Mouse (Mus musculus): ENCODE results near the gene Pdcd7. TPM values are rescaled to one million over a fixed set of nuclear protein-coding genes. Genes with fewer than 3 reads are reported as not detected.

The Pdcd7 gene
- total RNA-seq, 2 experiments from 2014 or later = 22.4 to 27.2 TPM

- DNase-seq (ENCODE audit: low spot score in 2 of 2) = no peak
Measured at GRCm38 (mm10) chr9:65353251-65353650, 7.3 kb downstream of the Pdcd7 start.

DNA sequence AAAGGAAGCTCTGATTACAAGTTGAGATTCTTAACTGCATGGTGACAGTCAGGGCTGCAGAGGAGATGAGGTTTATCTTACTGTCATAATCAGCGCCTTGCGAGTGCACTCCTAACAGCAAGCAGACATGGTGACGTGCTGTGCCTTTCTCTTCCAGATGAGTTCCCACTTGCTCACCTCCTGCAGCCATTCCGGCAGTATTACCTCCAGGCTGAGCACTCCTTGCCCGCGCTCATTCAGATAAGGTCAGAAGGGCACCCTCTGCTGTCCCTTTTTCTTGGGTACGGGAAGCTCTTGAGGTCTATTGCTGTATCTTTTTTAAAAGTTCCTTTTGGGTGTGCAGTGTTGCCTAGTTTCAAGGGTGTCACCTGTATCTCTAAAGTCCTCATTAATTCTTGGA, 10.7 kb downstream of the Pdcd7 start:
- DNase-seq (ENCODE audit: low spot score in 2 of 2) = no peak

- no peak for DNase-seq (ENCODE audit: low spot score in 2 of 2)
Measured at GRCm38 (mm10) chr9:65356971-65357370, 11.1 kb downstream of the Pdcd7 start.

GRCm38 (mm10) chr9:65358956-65359480, 13.1 kb downstream of the Pdcd7 start:
- DNase-seq (ENCODE audit: low spot score in 2 of 2) = no peak

GRCm38 (mm10) chr9:65360641-65361448, 14.9 kb downstream of the Pdcd7 start, which contains the start of gene Ubap1l:
TSS of gene Ubap1l (plus strand) at chr9:65361041.
- DNase-seq (ENCODE audit: low spot score in 2 of 2) = no peak

DNA sequence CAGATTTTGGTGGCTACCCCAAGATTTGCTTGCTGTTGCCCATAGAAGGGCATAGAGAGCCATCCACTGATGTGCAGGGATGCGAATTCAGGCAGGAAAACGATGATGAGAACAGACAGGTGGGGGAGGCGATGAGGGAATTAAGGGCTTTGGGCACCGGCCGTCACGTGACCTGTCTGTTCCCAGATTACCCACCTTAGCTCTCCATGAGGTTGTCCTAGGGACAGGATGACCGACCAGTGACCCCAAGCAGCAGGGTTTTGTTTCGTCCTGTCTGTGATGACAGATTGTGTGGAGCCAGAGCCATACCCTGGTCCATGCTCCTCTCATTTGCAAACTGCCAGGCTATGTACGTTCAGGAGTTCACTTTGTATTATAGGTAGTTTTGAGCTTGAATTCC, 17.8 kb downstream of the Pdcd7 start:
- DNase-seq (ENCODE audit: low spot score in 2 of 2) = no peak

- no peak for DNase-seq (ENCODE audit: low spot score in 2 of 2)
Measured at GRCm38 (mm10) chr9:65365721-65366120, 19.8 kb downstream of the Pdcd7 start.

- no peak for DNase-seq (ENCODE audit: low spot score in 2 of 2)
Measured at GRCm38 (mm10) chr9:65371756-65372155, 25.9 kb downstream of the Pdcd7 start.

DNA sequence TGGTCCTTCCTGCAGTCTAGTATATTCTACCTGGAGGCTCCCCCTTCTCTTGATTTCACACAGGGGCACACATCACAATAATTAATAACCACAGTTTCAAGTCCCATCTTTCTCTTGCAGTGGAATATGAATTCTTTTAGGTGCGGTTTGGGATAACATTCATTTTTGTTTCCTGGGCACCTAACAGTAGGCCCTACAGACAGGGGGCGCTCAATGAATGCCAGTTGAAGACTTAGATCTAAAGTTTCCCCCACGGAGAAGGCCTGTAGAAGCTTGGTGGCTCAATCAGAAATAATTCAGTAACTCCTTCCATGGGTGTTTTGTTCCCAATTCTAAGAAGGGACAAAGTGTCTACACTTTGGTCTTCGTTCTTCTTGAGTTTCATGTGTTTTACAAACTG, 26.5 kb downstream of the Pdcd7 start:
- no peak for DNase-seq (ENCODE audit: low spot score in 2 of 2)

DNA sequence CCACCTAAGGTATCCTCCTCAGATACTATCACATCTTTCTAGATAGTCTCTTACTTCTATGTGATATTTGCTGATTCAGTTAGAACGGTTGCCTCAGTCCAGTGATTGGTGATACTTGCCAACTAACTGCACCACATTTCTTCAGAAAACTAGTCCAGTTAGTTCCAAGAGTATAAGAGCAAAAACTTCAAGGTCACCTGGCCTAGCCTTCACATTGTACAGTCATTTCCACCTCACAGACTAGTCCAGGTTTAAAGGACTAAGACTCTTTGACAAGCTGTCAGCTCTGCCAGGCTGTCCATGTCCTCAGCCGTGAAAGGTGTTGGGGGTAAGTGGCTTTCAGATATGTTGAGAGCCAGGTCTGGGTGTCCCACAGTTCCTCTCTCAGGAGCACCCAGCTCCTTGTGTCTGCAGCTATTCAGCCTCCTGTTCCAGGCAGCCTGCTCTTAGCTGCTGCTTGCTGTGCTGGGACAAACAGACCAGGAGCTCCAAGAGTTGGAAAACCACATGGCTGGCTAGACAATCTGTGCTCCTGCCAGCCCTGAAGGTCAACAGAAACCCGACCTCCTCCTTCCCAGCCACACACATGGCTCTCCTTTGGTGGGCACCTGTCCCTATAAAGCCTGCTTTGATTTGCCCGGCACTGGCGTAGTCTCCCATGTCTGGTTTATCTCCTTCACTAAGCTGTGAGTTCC, 28.7 kb downstream of the Pdcd7 start:
- DNase-seq (ENCODE audit: low spot score in 2 of 2) = no peak

GRCm38 (mm10) chr9:65375163-65375934, 29.4 kb downstream of the Pdcd7 start:
- DNase-seq (ENCODE audit: low spot score in 2 of 2) = peak; percentile 32 to 47

- no peak for DNase-seq (ENCODE audit: low spot score in 2 of 2)
Measured at GRCm38 (mm10) chr9:65381017-65381590, 35.2 kb downstream of the Pdcd7 start.

DNA sequence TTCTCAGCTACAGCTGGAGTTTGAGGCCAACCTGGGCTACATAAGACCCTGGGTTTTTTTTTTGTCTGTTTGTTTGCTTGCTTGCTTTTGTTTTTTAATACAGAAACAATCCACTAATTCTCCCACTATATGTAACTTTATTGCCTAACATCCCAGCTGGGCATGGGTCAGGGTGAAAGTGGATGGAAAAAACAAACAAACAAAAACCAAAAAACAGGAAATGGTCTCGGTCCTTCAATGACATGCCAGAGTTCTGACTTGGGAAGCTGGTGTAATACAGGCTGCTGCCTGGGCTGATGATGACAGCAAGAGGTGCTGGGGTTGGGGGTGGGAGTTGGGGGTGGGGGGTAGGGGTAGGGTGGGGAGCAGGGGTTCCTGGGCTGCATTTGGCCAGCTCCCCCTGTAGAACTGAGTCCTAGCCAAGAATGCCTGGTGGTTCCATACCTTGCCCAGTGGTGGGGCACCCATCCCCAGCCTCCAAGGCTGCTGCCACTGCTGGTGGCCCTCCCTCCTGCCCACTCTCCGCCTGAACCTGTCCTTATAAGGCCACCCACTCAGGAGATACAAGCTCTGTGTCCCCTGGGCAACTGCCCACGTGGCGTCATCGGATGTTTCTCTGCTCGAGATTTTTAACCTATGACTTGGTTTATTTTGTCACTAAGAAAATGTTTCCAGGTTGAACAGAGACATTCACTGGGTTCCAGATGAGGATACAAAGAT, 36.3 kb downstream of the Pdcd7 start:
- no peak for DNase-seq (ENCODE audit: low spot score in 2 of 2)

DNA sequence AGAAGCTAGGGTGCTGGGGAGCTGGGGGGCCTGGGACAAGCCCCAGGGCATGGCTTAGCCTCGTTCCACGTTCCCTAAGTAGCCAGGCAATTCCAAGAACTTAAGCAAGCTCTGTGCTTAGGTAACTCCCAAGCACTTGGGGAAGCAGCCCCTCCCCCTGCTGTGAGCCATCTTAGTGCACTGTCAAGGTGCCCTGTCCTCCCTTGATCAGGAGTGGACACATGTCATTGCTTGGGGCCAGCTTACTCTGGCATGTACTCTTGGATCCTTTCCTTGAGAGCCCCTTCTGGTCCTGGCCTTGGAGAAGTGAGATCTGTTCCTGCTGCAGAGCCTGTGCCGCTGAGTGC, 36.8 kb downstream of the Pdcd7 start:
- DNase-seq (ENCODE audit: low spot score in 2 of 2) = no peak

DNA sequence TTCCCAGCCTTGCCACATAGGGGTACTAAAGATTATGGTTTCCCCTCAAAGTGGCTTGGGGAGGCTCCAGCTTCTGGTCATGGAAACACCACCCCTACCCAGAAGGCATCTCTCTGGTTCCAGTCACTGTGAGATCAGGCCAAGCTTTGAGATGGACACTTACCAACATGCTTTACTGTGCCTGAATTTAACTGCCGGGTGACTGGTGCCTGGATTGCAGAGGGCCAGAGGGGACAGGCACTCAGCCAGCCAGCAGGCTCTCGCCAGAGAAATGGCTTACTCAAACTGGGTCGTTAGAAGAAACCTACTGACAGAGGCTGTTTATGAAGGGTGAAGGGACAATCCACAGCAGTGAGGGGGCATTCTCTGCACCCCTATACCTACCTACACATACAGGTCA, 38.4 kb downstream of the Pdcd7 start:
- DNase-seq (ENCODE audit: low spot score in 2 of 2) = no peak

DNA sequence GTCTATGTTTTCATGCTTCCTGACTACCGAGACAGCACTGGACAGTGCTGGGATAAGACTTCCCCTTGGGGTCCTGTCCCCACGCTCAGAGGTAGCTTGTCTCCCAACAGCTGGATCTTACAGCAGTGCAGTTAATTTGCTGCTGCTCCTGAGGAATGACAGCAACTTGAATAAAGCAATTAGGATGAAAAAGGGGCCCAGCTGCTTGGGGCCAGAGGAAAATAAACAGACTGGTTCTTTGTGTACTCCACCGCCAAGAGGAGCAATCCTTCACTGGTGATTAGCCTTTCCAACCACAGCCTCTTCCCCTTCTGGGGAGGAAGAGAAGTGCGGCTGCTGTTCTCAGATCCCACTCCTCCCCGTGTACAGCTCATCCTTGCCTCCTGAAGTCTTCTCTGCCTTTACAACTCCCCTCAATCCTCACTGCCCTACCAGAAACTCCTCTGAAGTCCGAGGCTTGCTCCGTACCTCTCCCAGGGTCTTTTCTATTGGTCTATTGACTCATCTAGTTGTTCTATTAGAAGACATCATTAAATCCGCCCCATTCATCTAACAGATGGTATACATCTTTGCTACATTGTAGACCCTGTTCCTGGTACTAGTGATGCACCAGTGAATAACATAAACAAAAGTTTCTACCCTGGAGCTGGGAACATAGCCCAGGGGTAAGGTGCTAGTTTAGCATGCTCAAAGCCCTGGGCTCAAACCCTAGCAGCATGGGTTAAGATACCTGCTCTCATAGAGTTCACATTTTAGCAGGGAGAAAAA, 40.7 kb downstream of the Pdcd7 start:
- no peak for DNase-seq (ENCODE audit: low spot score in 2 of 2)

DNA sequence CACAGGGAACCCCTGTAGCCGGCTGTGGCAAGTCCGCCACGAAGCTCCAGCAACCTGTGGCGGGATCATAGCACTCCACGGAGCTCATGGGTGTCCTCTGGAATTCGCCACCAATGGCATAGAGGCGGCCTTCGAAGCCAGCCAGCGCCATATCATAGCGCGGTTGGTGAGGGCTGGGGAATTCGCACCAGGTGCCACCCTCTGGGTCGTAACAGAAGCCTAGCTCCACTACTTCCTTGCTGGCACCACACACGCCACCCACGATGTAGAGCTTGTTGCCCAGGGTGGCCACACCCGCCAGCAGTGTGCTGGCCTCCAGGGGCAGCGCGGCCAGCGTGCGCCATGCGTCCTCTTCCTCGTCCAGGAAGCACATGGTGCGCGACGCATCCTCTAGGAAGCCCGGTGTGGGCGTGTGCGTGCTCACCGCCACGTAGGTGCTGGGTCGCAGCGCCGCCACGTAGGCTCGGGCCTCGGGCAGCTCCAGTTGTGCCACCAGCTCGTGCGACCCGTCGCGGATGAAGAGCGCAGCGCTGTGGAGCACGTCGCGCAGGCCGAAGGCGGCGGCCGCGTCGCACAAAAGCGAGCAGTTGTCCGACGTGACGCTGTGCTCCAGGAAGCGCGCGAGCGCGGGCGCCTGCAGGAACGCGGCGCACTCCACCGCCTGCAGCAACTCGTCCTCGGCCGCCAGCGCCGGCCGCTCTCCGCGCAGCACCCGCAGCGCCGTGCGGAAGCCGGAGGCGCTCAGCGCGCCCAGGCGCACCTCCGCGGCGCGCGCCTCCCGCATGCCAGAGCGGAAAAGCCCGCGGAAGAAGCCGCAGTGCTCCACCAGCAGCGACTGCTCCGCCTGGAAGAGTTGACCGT, 45.1 kb downstream of the Pdcd7 start:
- DNase-seq (ENCODE audit: low spot score in 2 of 2) = no peak

GRCm38 (mm10) chr9:65391613-65391964, 45.7 kb downstream of the Pdcd7 start, which contains the start of gene Kbtbd13:
TSS of gene Kbtbd13 (minus strand) at chr9:65391652.
- no peak for DNase-seq (ENCODE audit: low spot score in 2 of 2)

All from layer of hippocampus, postnatal 14 days (tissue).